Mouse (Mus musculus) adrenal gland, postnatal 10 days (tissue): ENCODE results near the gene Sorl1. TPM values are rescaled to one million over a fixed set of nuclear protein-coding genes. Genes with fewer than 3 reads are reported as not detected.

ENCODE experiments used
- DNase-seq: peaks from one replicate; pipeline ENCODE4 v3.0.0; 2021; ENCODE audit warnings: mixed read lengths
- total RNA-seq, 2 experiments: library from RNA; stranded (reverse); gene quantifications; 2 replicates each; pipeline ENCODE4 v1.2.3; 2021

Sorl1 gene
- total RNA-seq, 2 experiments from 2014 or later, result 10.4 to 17.5 TPM

- peak; percentile 58 for DNase-seq
These were observed 120.0 kb downstream of the Sorl1 start for GRCm38 (mm10) chr9:42004140-42004539.

- DNase-seq, result peak; percentile 56
These were observed 124.3 kb downstream of the Sorl1 start for GRCm38 (mm10) chr9:41999498-42000473.

- DNase-seq, result no peak
These were observed 128.8 kb downstream of the Sorl1 start for GRCm38 (mm10) chr9:41995278-41995677.

- no peak for DNase-seq
These were observed 130.3 kb downstream of the Sorl1 start for GRCm38 (mm10) chr9:41993821-41994220.

GRCm38 (mm10) chr9:41992841-41993240 lies 131.3 kb downstream of the Sorl1 start:
- DNase-seq, result no peak

- no peak for DNase-seq
These were observed 138.5 kb downstream of the Sorl1 start for GRCm38 (mm10) chr9:41985636-41986035.

- no peak for DNase-seq
These were observed 139.0 kb downstream of the Sorl1 start for GRCm38 (mm10) chr9:41985052-41985451.

- no peak for DNase-seq
These were observed 139.8 kb downstream of the Sorl1 start for GRCm38 (mm10) chr9:41984306-41984705.

GRCm38 (mm10) chr9:41983286-41983685 lies 140.8 kb downstream of the Sorl1 start:
- DNase-seq, result no peak

GRCm38 (mm10) chr9:41982760-41983159 lies 141.3 kb downstream of the Sorl1 start:
- DNase-seq, result no peak

- DNase-seq, result no peak
These were observed 142.1 kb downstream of the Sorl1 start for GRCm38 (mm10) chr9:41982023-41982422.

- no peak for DNase-seq
These were observed 142.8 kb downstream of the Sorl1 start for GRCm38 (mm10) chr9:41981306-41981705.

- no peak for DNase-seq
These were observed 143.3 kb downstream of the Sorl1 start for GRCm38 (mm10) chr9:41980796-41981195.

- DNase-seq, result no peak
These were observed 145.7 kb downstream of the Sorl1 start for GRCm38 (mm10) chr9:41978366-41978765.

- no peak for DNase-seq
These were observed 148.1 kb downstream of the Sorl1 start for GRCm38 (mm10) chr9:41975968-41976367.

GRCm38 (mm10) chr9:41974661-41975060 lies 149.4 kb downstream of the Sorl1 start:
- no peak for DNase-seq

GRCm38 (mm10) chr9:41973775-41974657 lies 150.1 kb downstream of the Sorl1 start:
- DNase-seq, result peak; percentile 67

- DNase-seq, result no peak
These were observed 154.1 kb downstream of the Sorl1 start for GRCm38 (mm10) chr9:41969961-41970360.

GRCm38 (mm10) chr9:41968673-41969460 lies 155.2 kb downstream of the Sorl1 start:
- no peak for DNase-seq

- no peak for DNase-seq
These were observed 162.8 kb downstream of the Sorl1 start for GRCm38 (mm10) chr9:41961274-41961673.

GRCm38 (mm10) chr9:41958282-41958681 lies 165.8 kb downstream of the Sorl1 start:
- DNase-seq, result no peak

- peak; percentile 73 for DNase-seq
These were observed 170.6 kb downstream of the Sorl1 start for GRCm38 (mm10) chr9:41953486-41953885.
